Mouse (Mus musculus): ENCODE data around the gene Smco2. TPM values are rescaled to one million over a fixed set of nuclear protein-coding genes. Genes with fewer than 3 reads are reported as not detected.

Smco2 gene
- total RNA-seq, 1 experiment from 2014 or later = not detected

GRCm38 (mm10) chr6:146917396-146917795, 67.5 kb downstream of the Smco2 start:
- no peak for ATAC-seq (ENCODE audit: extremely low read depth, insufficient number of reproducible peaks, low FRiP score, poor library complexity, severe bottlenecking)

- ATAC-seq (ENCODE audit: extremely low read depth, insufficient number of reproducible peaks, low FRiP score, poor library complexity, severe bottlenecking) = no peak
These were observed 68.4 kb downstream of the Smco2 start for GRCm38 (mm10) chr6:146918341-146918740.

Other genes starting within 250 kb of the Smco2 start
- 49.5 and 51.7 TPM in 2 replicates for gene Med21, start 207.6 kb upstream of the Smco2 start, total RNA-seq (2017)
- 9.3 and 9.6 TPM in 2 replicates for gene Tm7sf3, start 207.3 kb upstream of the Smco2 start, total RNA-seq (2017)
- 11.8 and 13.4 TPM in 2 replicates for gene Stk38l, start 125.1 kb upstream of the Smco2 start, total RNA-seq (2017)
- 0.93 TPM in 1 of 2 replicates, not detected in the other for gene Arntl2, start 54.0 kb upstream of the Smco2 start, total RNA-seq (2017)
- 4.5 and 4.9 TPM in 2 replicates for gene Ppfibp1, start 38.4 kb downstream of the Smco2 start, total RNA-seq (2017)
- gene 1700034J05Rik, start 104.3 kb downstream of the Smco2 start, total RNA-seq (2017) = not detected in 2 replicates
- 0.49 and 0.70 TPM in 2 replicates for gene Rep15, start 182.5 kb downstream of the Smco2 start, total RNA-seq (2017)
- 40.4 and 46.9 TPM in 2 replicates for gene Mrps35, start 192.7 kb downstream of the Smco2 start, total RNA-seq (2017)
- not detected in 2 replicates for gene Mansc4, start 236.9 kb downstream of the Smco2 start, total RNA-seq (2017)
- 14.9 and 18.0 TPM in 2 replicates for gene Klhl42, start 241.3 kb downstream of the Smco2 start, total RNA-seq (2017)

Data from neutrophil, adult 5-6 weeks (primary cell).